17 mouse cellular contexts compared by ENCODE assay signal in genomic region chr10:19977557-19977956, GRCm38 (mm10). TPM values are rescaled to one million over a fixed set of nuclear protein-coding genes. Genes with fewer than 3 reads are reported as not detected.
A peak's percentile ranks its signal among the peaks of the same experiment; 100 is the strongest.
DNase-seq lines count a peak whose midpoint lies in the region; ATAC-seq and TF ChIP-seq lines count a peak whose summit lies in the region.
"Had no signal": no experiment of that assay in that cellular context is flagged by ENCODE, and none has a peak within 500 bp of the region (broad histone marks: within the 10 kb centered on the region; RNA-seq: fewer than 3 reads in every experiment).

No protein-coding gene starts in this region.

- H3K4me2 ChIP-seq in lung, postnatal 0 days (replicated peaks; ENCODE audit: low read depth, low read length): no peak overlapping the region
- H3K4me2 ChIP-seq: limb, embryonic 12.5 days; midbrain, embryonic 12.5 days had no signal

- TF ChIP-seq CTCF in lung, postnatal 0 days (IDR thresholded peaks at IDR 0.05): peak; percentile 20; the same call in 1 of the 2 replicates

- no peak for TF ChIP-seq EP300 in lung, postnatal 0 days (IDR thresholded peaks at IDR 0.05)

- WGBS in lung, postnatal 0 days: 73% methylated on average over 3 of the region's 3 CpGs

- H3K4me3 ChIP-seq in lung, postnatal 0 days (ENCODE audit: low read depth, low read length): no peak overlapping the region
- no peak overlapping the region for H3K4me3 ChIP-seq in ES-E14 (ENCODE audit: insufficient read depth in 1 of 2, low read depth in 1 of 2, low read length in 2 of 2, poor library complexity in 1 of 2, severe bottlenecking in 1 of 2)
- H3K4me3 ChIP-seq: heart, embryonic 10.5 days; limb, embryonic 12.5 days; midbrain, embryonic 12.5 days had no signal

- no peak for ATAC-seq in lung, postnatal 0 days
- peak; percentile 52 for ATAC-seq in megakaryocyte progenitor cell, adult 5-6 weeks (replicated peaks; ENCODE audit: poor library complexity)
- ATAC-seq: forebrain, embryonic 14.5 days; inflammation-experienced regulatory T-cells, adult 6 months had no signal

- H3K36me3 ChIP-seq in lung, postnatal 0 days (ENCODE audit: insufficient read depth, low read length): no peaks in the 10 kb centered on the region
- H3K36me3 ChIP-seq in ES-E14 (ENCODE audit: control insufficient read depth, insufficient read depth, low read length, poor library complexity, severe bottlenecking): no peaks in the 10 kb centered on the region
- H3K36me3 ChIP-seq: heart, embryonic 10.5 days; limb, embryonic 12.5 days; midbrain, embryonic 12.5 days had no signal

- DNase-seq in heart, adult 11 months: peak; percentile 41
- no peak for DNase-seq in heart, postnatal 4 days
- DNase-seq in lung, postnatal 0 days (ENCODE audit: low spot score): no peak
- no peak for DNase-seq in lung, postnatal 10 days
- DNase-seq in ES-E14 (ENCODE audit: low read depth, low spot score): peak; percentile 20
- DNase-seq in adrenal gland, postnatal 25 days: no peak
- no peak for DNase-seq in layer of hippocampus, postnatal 10 days (ENCODE audit: low spot score in 2 of 2)
- DNase-seq: adrenal gland, postnatal 10 days; heart, postnatal 36 days; kidney, postnatal 14 days; right cerebral cortex, postnatal 14 days had no signal

- no peaks in the 10 kb centered on the region for H3K9me3 ChIP-seq in lung, postnatal 0 days (ENCODE audit: low read length)
- H3K9me3 ChIP-seq in ES-E14 (ENCODE audit: control insufficient read depth, insufficient read depth, low read depth, low read length): no peaks in the 10 kb centered on the region
- H3K9me3 ChIP-seq: heart, embryonic 10.5 days; limb, embryonic 12.5 days; midbrain, embryonic 12.5 days had no signal

- no peaks in the 10 kb centered on the region for H3K4me1 ChIP-seq in lung, postnatal 0 days (ENCODE audit: insufficient read depth, low read depth, low read length)
- H3K4me1 ChIP-seq in ES-E14 (ENCODE audit: control insufficient read depth in 2 of 2, insufficient read depth in 2 of 2, low read length in 2 of 2, poor library complexity in 1 of 2): no peaks in the 10 kb centered on the region
- H3K4me1 ChIP-seq: limb, embryonic 12.5 days; midbrain, embryonic 12.5 days had no signal

- H3K9ac ChIP-seq in lung, postnatal 0 days (replicated peaks; ENCODE audit: low read depth): no peak overlapping the region
- H3K9ac ChIP-seq in ES-E14 (ENCODE audit: insufficient read depth, low read depth, low read length, poor library complexity, severe bottlenecking): no peak overlapping the region
- H3K9ac ChIP-seq: limb, embryonic 12.5 days; midbrain, embryonic 12.5 days had no signal

- no peaks in the 10 kb centered on the region for H3K27me3 ChIP-seq in lung, postnatal 0 days (replicated peaks; ENCODE audit: insufficient read depth, low read length)
- H3K27me3 ChIP-seq: limb, embryonic 12.5 days; midbrain, embryonic 12.5 days had no signal

- in situ Hi-C loops in ES-E14 (cut with MboI; ENCODE audit: low sequenced_read_pairs in 2 of 2, unreplicated experiment in 2 of 2): no loop called here

- H3K27ac ChIP-seq in lung, postnatal 0 days (ENCODE audit: low read length): no peak overlapping the region
- no peak overlapping the region for H3K27ac ChIP-seq in ES-E14 (ENCODE audit: insufficient read depth, low read depth, low read length, poor library complexity, severe bottlenecking)
- H3K27ac ChIP-seq: heart, embryonic 10.5 days; limb, embryonic 12.5 days; midbrain, embryonic 12.5 days had no signal

TF ChIP-seq in ES-E14, 5 proteins besides CTCF, POLR2A, EP300 and RAD21:
- no peak for TF ChIP-seq ZNF384 (IDR thresholded peaks at IDR 0.05; ENCODE audit: low read depth, low read length)
- TF ChIP-seq CHD2 (IDR thresholded peaks at IDR 0.05; ENCODE audit: low read depth, low read length): no peak
- no peak for TF ChIP-seq HCFC1 (IDR thresholded peaks at IDR 0.05; ENCODE audit: borderline replicate concordance, insufficient read depth, low read length)
- TF ChIP-seq MAFK (IDR thresholded peaks at IDR 0.05; ENCODE audit: insufficient read depth, low read depth, low read length): no peak
- TF ChIP-seq ZC3H11A (IDR thresholded peaks at IDR 0.05; ENCODE audit: borderline replicate concordance, low read depth, low read length): no peak
TF ChIP-seq in ES-E14: peak in this region for 0.

RNA-seq across cellular contexts. Expression of gene Map3k5, which starts 43.3 kb away (rescaled TPM):
- 10 to 100 TPM; 27.7 to 28.3 TPM for total RNA-seq in heart, postnatal 4 days (2021)
- 3.1 and 3.2 TPM in 2 replicates for polyA plus RNA-seq in lung, postnatal 0 days (2015; fragmentation: Nextera tagmentation; extraction: Ambion mirVana)
- total RNA-seq in ES-E14 (2012; rRNA removed): 3.0 and 4.7 TPM in 2 replicates
- total RNA-seq in megakaryocyte progenitor cell, adult 5-6 weeks (2015): 15.4 and 16.5 TPM in 2 replicates
- 16.0 and 17.9 TPM in 2 replicates for total RNA-seq in megakaryocyte progenitor cell, adult 5-6 weeks (2017)
- 20.3 and 22.9 TPM in 2 replicates for total RNA-seq in adrenal gland, postnatal 25 days (2021)
- 10 to 100 TPM; 18.6 to 19.0 TPM for total RNA-seq in layer of hippocampus, postnatal 10 days (2021)

Comparison
In these comparisons a context has a peak if more than half of its experiments do, and no peak if none do; other contexts are left out.
1. DNase-seq: peak in heart, adult 11 months (single experiment) and ES-E14 (single experiment); none in heart, postnatal 4 days (single experiment), lung, postnatal 0 days (single experiment), lung, postnatal 10 days (single experiment), adrenal gland, postnatal 25 days (single experiment) and layer of hippocampus, postnatal 10 days (0 of 2).